Mouse (Mus musculus): ENCODE results near the gene Dcst1. TPM values are rescaled to one million over a fixed set of nuclear protein-coding genes. Genes with fewer than 3 reads are reported as not detected.

The Dcst1 gene
- polyA plus RNA-seq, 1 experiment from 2014 or later = 0.23 TPM

- no peak for ATAC-seq (ENCODE audit: low FRiP score)
These were observed 42.9 kb downstream of the Dcst1 start for GRCm38 (mm10) chr3:89322131-89322500.

DNA sequence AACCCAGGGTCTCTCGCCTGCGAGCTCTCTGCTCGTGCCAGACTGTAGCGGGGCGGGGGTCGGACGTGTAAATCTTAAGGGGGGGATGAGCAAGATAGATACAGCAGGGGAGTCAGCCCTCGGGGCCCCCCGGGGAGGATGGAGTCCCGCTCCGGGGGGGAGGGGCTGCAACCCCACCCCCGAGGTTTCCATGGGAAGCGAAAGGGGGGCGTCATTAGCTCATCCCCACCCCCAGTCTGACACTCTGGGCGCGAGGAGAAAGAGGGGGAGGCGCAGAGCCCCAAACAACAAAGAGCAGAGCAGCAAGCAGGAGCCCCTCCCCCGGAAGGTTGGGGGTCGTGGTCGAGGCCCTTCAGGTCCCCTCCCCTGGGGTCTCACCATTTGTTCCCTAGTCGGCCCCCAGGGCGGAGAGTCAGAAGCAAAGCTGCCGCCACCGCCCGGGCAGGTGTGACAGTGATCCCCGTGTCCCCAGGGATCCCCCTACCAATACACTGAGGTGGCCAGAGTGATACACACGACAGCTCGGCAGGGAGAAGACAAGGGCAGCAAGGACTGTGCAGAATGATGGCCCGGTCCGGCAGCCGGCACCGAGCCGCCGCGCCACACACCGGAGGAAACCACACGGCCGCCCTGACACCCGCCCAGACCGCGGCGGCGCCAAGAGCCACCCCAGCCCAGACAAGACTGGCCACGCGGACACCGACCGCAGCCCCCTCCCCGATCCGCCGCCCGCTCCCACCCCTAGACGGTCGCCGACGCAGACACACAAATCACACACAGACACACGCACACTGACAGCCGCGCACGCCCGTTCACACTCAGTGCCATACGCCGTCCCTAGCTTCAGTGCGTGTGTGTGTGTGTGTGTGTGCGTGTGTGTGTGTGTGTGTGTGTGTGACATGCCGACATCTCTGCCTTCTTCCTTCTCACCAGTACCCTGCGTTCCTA lies 43.6 kb downstream of the Dcst1 start:
- DNase-seq (ENCODE audit: low spot score, missing footprints) = peak; percentile 93
- Histone ChIP-seq H3K27ac (ENCODE audit: low read depth, low read length) (peak overlapping the region; percentile 59), H3K27me3 (ENCODE audit: control insufficient read depth, insufficient read depth, low read length) (peaks cover 62% of the 10 kb centered on the region), H3K4me3 (ENCODE audit: low read depth, low read length) (peak overlapping the region; percentile 52), H3K9me3 (ENCODE audit: control insufficient read depth, low read length) (no peaks in the 10 kb centered on the region), H3K4me2 (peak overlapping the region; percentile 95), H3K9ac (ENCODE audit: low read length) (peak overlapping the region; percentile 64), H3K4me1 (ENCODE audit: control insufficient read depth, insufficient read depth, low read length) (peaks cover 42% of the 10 kb centered on the region), H3K36me3 (ENCODE audit: control insufficient read depth, insufficient read depth, low read length) (no peaks in the 10 kb centered on the region)
- peak; percentile 12; the same call in 1 of the 2 replicates for ATAC-seq (ENCODE audit: low FRiP score)
- under 1% methylated on average over 58 of the region's 66 CpGs for WGBS

More at GRCm38 (mm10) chr3:89322131-89322500, 42.9 kb downstream of the Dcst1 start:
- peak overlapping the region; percentile 52 for H3K4me3 ChIP-seq (ENCODE audit: low read depth, low read length)
- WGBS = under 1% methylated on average over 14 of the region's 14 CpGs
- H3K4me1 ChIP-seq (ENCODE audit: control insufficient read depth, insufficient read depth, low read length) = peaks cover 39% of the 10 kb centered on the region
- peak overlapping the region; percentile 64 for H3K9ac ChIP-seq (ENCODE audit: low read length)
- H3K9me3 ChIP-seq (ENCODE audit: control insufficient read depth, low read length) = no peaks in the 10 kb centered on the region
- DNase-seq (ENCODE audit: low spot score, missing footprints) = peak; percentile 94
- no peak overlapping the region for H3K27ac ChIP-seq (ENCODE audit: low read depth, low read length)
- H3K27me3 ChIP-seq (ENCODE audit: control insufficient read depth, insufficient read depth, low read length) = peaks cover 59% of the 10 kb centered on the region
- peak overlapping the region; percentile 95 for H3K4me2 ChIP-seq
- H3K36me3 ChIP-seq (ENCODE audit: control insufficient read depth, insufficient read depth, low read length) = no peaks in the 10 kb centered on the region

- Histone ChIP-seq H3K9ac (ENCODE audit: low read length) (peak overlapping the region; percentile 64), H3K27ac (ENCODE audit: low read depth, low read length) (peak overlapping the region; percentile 59), H3K4me2 (peak overlapping the region; percentile 95), H3K36me3 (ENCODE audit: control insufficient read depth, insufficient read depth, low read length) (no peaks in the 10 kb centered on the region), H3K4me1 (ENCODE audit: control insufficient read depth, insufficient read depth, low read length) (peaks cover 47% of the 10 kb centered on the region), H3K4me3 (ENCODE audit: low read depth, low read length) (peak overlapping the region; percentile 52), H3K9me3 (ENCODE audit: control insufficient read depth, low read length) (no peaks in the 10 kb centered on the region), H3K27me3 (ENCODE audit: control insufficient read depth, insufficient read depth, low read length) (peaks cover 70% of the 10 kb centered on the region)
- 1% methylated on average over 41 of the region's 41 CpGs for WGBS
- DNase-seq (ENCODE audit: low spot score, missing footprints) (peak; percentile 95), ATAC-seq (ENCODE audit: low FRiP score) (peak; percentile 17)
These were observed 44.4 kb downstream of the Dcst1 start for GRCm38 (mm10) chr3:89320581-89321182.

- DNase-seq (ENCODE audit: low spot score, missing footprints) (peak; percentile 93), ATAC-seq (ENCODE audit: low FRiP score) (no peak)
- WGBS = 4% methylated on average over 58 of the region's 58 CpGs
- Histone ChIP-seq H3K27me3 (ENCODE audit: control insufficient read depth, insufficient read depth, low read length) (peaks cover 71% of the 10 kb centered on the region), H3K4me1 (ENCODE audit: control insufficient read depth, insufficient read depth, low read length) (peaks cover 56% of the 10 kb centered on the region), H3K27ac (ENCODE audit: low read depth, low read length) (no peak overlapping the region; the same call in 1 of the 2 replicates), H3K9ac (ENCODE audit: low read length) (peak overlapping the region; percentile 52), H3K4me3 (ENCODE audit: low read depth, low read length) (peak overlapping the region; percentile 34), H3K4me2 (peak overlapping the region; percentile 95), H3K36me3 (ENCODE audit: control insufficient read depth, insufficient read depth, low read length) (no peaks in the 10 kb centered on the region), H3K9me3 (ENCODE audit: control insufficient read depth, low read length) (no peaks in the 10 kb centered on the region)
These were observed 45.3 kb downstream of the Dcst1 start for GRCm38 (mm10) chr3:89319591-89320350.

DNA sequence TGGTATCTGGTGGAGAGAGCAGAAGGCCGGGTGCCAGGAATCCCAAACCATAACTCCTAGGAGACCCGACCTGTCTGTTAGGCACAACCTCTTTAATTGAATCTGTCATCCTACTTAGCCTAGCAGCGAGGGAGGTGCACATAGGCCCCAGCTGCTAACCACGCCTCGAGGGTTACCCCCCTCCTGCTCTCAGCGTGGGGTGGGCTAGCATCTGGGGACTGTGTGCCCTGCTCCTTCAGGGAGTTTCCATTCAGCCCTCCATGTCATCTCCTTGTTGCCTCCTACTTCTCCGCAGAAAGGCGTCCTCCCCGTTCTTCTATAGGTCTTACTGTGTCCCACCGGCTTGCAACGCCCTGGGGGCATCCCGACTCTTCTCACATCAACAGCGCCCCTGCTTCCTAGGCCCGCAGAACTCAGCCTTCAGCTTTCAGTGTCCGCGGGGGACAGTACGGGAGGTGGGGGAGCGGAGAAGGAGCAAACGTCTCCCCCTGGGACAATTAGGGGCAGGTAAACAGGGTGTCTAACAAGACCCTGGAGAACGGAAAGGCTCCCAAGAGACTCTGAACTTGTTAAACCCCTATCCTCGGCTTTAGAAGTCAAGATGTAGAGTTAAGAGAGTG lies 46.0 kb downstream of the Dcst1 start:
- H3K27ac ChIP-seq (ENCODE audit: low read depth, low read length) = no peak overlapping the region; the same call in 1 of the 2 replicates
- H3K4me1 ChIP-seq (ENCODE audit: control insufficient read depth, insufficient read depth, low read length) = peaks cover 56% of the 10 kb centered on the region
- ATAC-seq (ENCODE audit: low FRiP score) (no peak), DNase-seq (ENCODE audit: low spot score, missing footprints) (no peak)
- no peaks in the 10 kb centered on the region for H3K36me3 ChIP-seq (ENCODE audit: control insufficient read depth, insufficient read depth, low read length)
- no peaks in the 10 kb centered on the region for H3K9me3 ChIP-seq (ENCODE audit: control insufficient read depth, low read length)
- H3K4me2 ChIP-seq = peak overlapping the region; percentile 95
- peak overlapping the region; percentile 52; the same call in 1 of the 2 replicates for H3K9ac ChIP-seq (ENCODE audit: low read length)
- peaks cover 71% of the 10 kb centered on the region for H3K27me3 ChIP-seq (ENCODE audit: control insufficient read depth, insufficient read depth, low read length)
- WGBS = 8% methylated on average over 21 of the region's 21 CpGs
- peak overlapping the region; percentile 34 for H3K4me3 ChIP-seq (ENCODE audit: low read depth, low read length)

- Histone ChIP-seq H3K9me3 (ENCODE audit: control insufficient read depth, low read length) (no peaks in the 10 kb centered on the region), H3K4me1 (ENCODE audit: control insufficient read depth, insufficient read depth, low read length) (peaks cover 56% of the 10 kb centered on the region), H3K36me3 (ENCODE audit: control insufficient read depth, insufficient read depth, low read length) (no peaks in the 10 kb centered on the region), H3K27ac (ENCODE audit: low read depth, low read length) (no peak overlapping the region), H3K4me3 (ENCODE audit: low read depth, low read length) (no peak overlapping the region), H3K4me2 (no peak overlapping the region), H3K9ac (ENCODE audit: low read length) (no peak overlapping the region), H3K27me3 (ENCODE audit: control insufficient read depth, insufficient read depth, low read length) (peaks cover 71% of the 10 kb centered on the region)
- WGBS = 71% methylated on average over 8 of the region's 8 CpGs
- DNase-seq (ENCODE audit: low spot score, missing footprints) (no peak), ATAC-seq (ENCODE audit: low FRiP score) (no peak)
These were observed 46.7 kb downstream of the Dcst1 start for GRCm38 (mm10) chr3:89318316-89318715.

DNA sequence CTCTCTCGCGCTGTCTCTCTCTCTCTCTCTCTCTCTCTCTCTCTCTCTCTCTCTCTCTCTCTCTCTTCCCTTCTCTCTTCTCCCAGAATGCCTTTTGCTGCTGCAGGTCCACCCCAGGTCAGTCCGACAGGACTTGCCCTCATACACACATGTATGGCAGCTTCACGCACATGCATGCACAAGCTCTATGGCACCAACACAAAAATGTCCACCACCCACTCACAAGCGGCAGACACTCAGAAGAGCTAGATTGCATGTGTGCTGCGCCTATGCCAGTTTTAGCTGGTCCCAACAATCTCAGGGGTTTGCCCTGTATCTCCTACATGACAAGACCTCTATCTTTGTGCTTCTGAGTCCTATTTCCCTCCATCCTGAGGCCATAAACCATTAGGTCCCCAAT lies 47.8 kb downstream of the Dcst1 start:
- Histone ChIP-seq H3K4me1 (ENCODE audit: control insufficient read depth, insufficient read depth, low read length) (peaks cover 52% of the 10 kb centered on the region), H3K36me3 (ENCODE audit: control insufficient read depth, insufficient read depth, low read length) (no peaks in the 10 kb centered on the region), H3K9ac (ENCODE audit: low read length) (no peak overlapping the region), H3K4me2 (peak overlapping the region; percentile 17; the same call in 1 of the 2 replicates), H3K9me3 (ENCODE audit: control insufficient read depth, low read length) (no peaks in the 10 kb centered on the region), H3K27ac (ENCODE audit: low read depth, low read length) (no peak overlapping the region), H3K4me3 (ENCODE audit: low read depth, low read length) (no peak overlapping the region), H3K27me3 (ENCODE audit: control insufficient read depth, insufficient read depth, low read length) (peaks cover 62% of the 10 kb centered on the region)
- DNase-seq (ENCODE audit: low spot score, missing footprints) = no peak
- no peak for ATAC-seq (ENCODE audit: low FRiP score)
- 47% methylated on average over 6 of the region's 6 CpGs for WGBS

GRCm38 (mm10) chr3:89316833-89317232 lies 48.2 kb downstream of the Dcst1 start:
- H3K4me2 ChIP-seq = peak overlapping the region; percentile 17; the same call in 1 of the 2 replicates
- WGBS = 0% methylated on average over 4 of the region's 4 CpGs
- no peak overlapping the region for H3K4me3 ChIP-seq (ENCODE audit: low read depth, low read length)
- H3K9me3 ChIP-seq (ENCODE audit: control insufficient read depth, low read length) = no peaks in the 10 kb centered on the region
- H3K36me3 ChIP-seq (ENCODE audit: control insufficient read depth, insufficient read depth, low read length) = no peaks in the 10 kb centered on the region
- peaks cover 58% of the 10 kb centered on the region for H3K27me3 ChIP-seq (ENCODE audit: control insufficient read depth, insufficient read depth, low read length)
- ATAC-seq (ENCODE audit: low FRiP score) = peak; percentile 33
- peak; percentile 99 for DNase-seq (ENCODE audit: low spot score, missing footprints)
- H3K27ac ChIP-seq (ENCODE audit: low read depth, low read length) = no peak overlapping the region
- H3K9ac ChIP-seq (ENCODE audit: low read length) = no peak overlapping the region
- H3K4me1 ChIP-seq (ENCODE audit: control insufficient read depth, insufficient read depth, low read length) = peaks cover 48% of the 10 kb centered on the region

All from midbrain, embryonic 11.5 days (tissue).